Mouse (Mus musculus) MEL (cell line): ENCODE data around the gene Stambp.

Experiments used
- CHD2 ChIP-seq: IDR thresholded peaks from 2 replicates; pipeline ENCODE4 v1.6.1; 2011; ENCODE audit warnings: low read length, improper control_type of control experiment
- CTCF ChIP-seq, 3 experiments: IDR thresholded peaks in 2 of 3; conservative IDR thresholded peaks in 1 of 3; 2 replicates each; pipeline ENCODE4 v1.5.1; 2011 to 2012; ENCODE audit warnings: low read length in 3 of 3, low read depth in 2 of 3, mild to moderate bottlenecking in 2 of 3, improper control_type of control experiment in 1 of 3, inconsistent platforms in 1 of 3, mixed read lengths in 1 of 3, moderate library complexity in 1 of 3; ENCODE audit not compliant: control insufficient read depth in 1 of 3, insufficient read depth in 1 of 3, poor library complexity in 1 of 3, severe bottlenecking in 1 of 3
- EP300 ChIP-seq, 2 experiments: IDR thresholded peaks; 2 replicates each; pipeline ENCODE4 v1.6.1; 2011; ENCODE audit warnings: improper control_type of control experiment in 2 of 2, low read length in 2 of 2, low read depth in 1 of 2, mild to moderate bottlenecking in 1 of 2
- MAZ ChIP-seq: IDR thresholded peaks from 2 replicates; pipeline ENCODE4 v1.6.1; 2012; ENCODE audit warnings: low read depth, mild to moderate bottlenecking, inconsistent platforms, low read length, improper control_type of control experiment
- NRF1 ChIP-seq: IDR thresholded peaks from 2 replicates; pipeline ENCODE4 v1.6.1; 2014; ENCODE audit warnings: low read depth, mild to moderate bottlenecking, inconsistent platforms, low read length, improper control_type of control experiment, moderate library complexity; ENCODE audit not compliant: poor library complexity, insufficient read depth, severe bottlenecking
- POLR2A ChIP-seq, 2 experiments: IDR thresholded peaks; 2 replicates each; pipeline ENCODE4 v1.6.1; 2011 to 2012; ENCODE audit warnings: low read length in 2 of 2, mild to moderate bottlenecking in 2 of 2, control low read depth in 1 of 2, improper control_type of control experiment in 1 of 2, low read depth in 1 of 2, moderate library complexity in 1 of 2; ENCODE audit not compliant: control insufficient read depth in 1 of 2, insufficient read depth in 1 of 2, poor library complexity in 1 of 2
- RAD21 ChIP-seq: IDR thresholded peaks from 2 replicates; pipeline ENCODE4 v1.6.1; 2011; ENCODE audit warnings: mild to moderate bottlenecking, low read depth, low read length, improper control_type of control experiment
- SMC3 ChIP-seq: IDR thresholded peaks from 2 replicates; pipeline ENCODE4 v1.6.1; 2011; ENCODE audit warnings: low read depth, low read length, improper control_type of control experiment

- TF ChIP-seq EP300 (IDR thresholded peaks at IDR 0.05; ENCODE audit: low read depth in 1 of 2, low read length in 2 of 2) (no peak), CTCF (IDR thresholded peaks at IDR 0.05 in 2 of 3, conservative IDR thresholded peaks at IDR 0.05 in 1 of 3; ENCODE audit: control insufficient read depth in 1 of 3, insufficient read depth in 1 of 3, low read depth in 2 of 3, low read length in 3 of 3, poor library complexity in 1 of 3, severe bottlenecking in 1 of 3) (no peak), SMC3 (no peak), CHD2 (no peak), MAZ (no peak), POLR2A (IDR thresholded peaks at IDR 0.05; ENCODE audit: control insufficient read depth in 1 of 2, insufficient read depth in 1 of 2, low read depth in 1 of 2, low read length in 2 of 2, poor library complexity in 1 of 2) (no peak), RAD21 (no peak), NRF1 (no peak)
Measured at GRCm38 (mm10) chr6:83499078-83499477, 73.5 kb downstream of the Stambp start.
